Mouse (Mus musculus) cerebellum, adult 9-11 months (tissue): ENCODE measurements around the gene Eml1.
"Not testable (repeated sequence)": the region's sequence is repeated elsewhere in the genome, so short reads cannot be mapped to it uniquely, and the experiment has no call there.

Source experiments
- DNase-seq: peaks from one replicate; pipeline ENCODE4 v3.0.0; 2022

Gene Eml1

DNA sequence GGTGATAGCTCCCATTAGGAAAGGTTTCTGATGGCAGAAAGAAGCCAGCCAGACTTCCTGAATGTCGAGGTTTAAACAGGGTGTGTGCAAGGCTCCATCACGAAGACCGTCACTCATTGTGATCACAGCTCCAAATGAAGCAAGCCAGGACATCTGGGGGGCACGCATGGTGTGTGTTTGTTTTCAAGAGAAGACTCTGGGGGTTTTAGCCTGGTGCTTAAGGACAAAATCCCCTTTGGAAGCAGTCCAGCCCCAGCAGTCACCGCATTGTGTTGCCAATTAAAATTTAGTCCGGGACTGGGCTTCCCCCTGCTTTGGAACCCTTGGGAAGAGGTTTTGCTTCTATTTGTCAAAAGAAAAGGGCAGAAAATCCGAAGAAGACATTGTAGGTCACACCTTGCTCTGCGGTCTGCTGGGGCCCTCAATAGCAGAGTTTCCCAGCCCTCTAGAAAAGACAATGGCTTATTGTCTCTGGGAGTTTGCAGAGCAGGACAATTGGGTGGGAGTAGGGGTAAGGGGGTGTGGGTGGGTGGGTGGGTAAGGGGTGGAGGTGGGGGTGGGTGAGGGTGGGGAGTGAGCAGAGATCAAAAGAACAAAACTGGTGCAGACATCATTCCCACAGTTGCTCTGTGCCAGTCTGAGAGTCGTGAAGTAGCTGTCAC is 110.1 kb downstream of the Eml1 start:
- DNase-seq = no peak

DNA sequence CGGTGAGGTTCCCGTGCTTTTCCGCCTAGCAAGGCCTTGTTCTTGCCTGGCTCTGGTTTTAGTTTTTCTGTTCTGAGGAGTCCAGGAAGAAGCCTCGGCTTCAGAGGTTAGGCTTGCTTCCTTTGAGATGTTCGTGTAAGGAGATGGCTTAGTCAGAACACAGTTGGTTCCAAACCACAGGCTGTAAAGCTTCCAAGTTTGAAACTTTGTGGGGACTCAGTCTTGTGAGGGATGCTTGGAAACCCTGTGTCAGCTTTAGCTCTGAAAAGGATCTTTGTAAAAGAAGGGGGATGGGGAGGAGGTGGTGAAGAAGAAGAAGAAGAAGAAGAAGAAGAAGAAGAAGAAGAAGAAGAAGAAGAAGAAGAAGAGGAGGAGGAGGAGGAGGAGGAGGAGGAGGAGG is 118.3 kb downstream of the Eml1 start:
- DNase-seq = no peak

DNA sequence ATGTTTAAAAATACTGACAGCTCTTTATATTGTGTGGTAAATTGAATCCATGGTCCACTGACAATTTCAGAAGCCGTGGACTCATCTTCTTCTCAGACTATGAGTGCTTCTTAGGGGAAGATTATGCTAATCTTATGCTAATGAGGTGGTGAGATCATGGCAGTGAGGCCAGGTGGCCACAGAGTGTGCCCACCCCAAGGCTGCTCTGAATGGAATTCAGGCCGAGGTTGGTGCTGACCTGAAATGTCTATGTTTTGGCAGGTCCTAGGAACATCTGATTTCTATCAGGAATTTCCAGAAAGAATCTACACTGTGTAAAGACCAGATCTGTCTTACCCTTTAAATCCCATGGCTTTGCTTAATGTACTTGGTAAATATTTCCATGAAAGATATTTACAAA is 119.0 kb downstream of the Eml1 start:
- DNase-seq = no peak

DNA sequence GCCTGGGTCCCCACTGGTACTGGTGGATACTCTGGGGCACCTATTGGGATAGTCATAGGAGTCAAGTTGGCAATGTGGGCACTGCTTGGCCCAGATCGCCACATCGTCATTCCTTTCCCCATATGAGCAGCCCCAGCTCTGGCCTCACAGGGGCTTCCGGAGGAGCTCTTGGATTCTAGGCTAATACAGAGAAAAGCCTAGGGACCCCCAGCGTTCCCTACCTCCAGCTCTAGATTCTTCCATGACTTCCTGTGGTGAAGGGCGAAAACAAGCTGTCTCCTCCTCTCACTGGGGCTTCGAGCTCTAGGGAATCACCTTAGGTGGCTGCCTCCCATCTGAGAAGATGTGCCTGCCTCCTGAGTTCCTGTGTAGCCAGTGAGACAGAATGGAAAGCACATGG is 119.6 kb downstream of the Eml1 start:
- no peak for DNase-seq

DNA sequence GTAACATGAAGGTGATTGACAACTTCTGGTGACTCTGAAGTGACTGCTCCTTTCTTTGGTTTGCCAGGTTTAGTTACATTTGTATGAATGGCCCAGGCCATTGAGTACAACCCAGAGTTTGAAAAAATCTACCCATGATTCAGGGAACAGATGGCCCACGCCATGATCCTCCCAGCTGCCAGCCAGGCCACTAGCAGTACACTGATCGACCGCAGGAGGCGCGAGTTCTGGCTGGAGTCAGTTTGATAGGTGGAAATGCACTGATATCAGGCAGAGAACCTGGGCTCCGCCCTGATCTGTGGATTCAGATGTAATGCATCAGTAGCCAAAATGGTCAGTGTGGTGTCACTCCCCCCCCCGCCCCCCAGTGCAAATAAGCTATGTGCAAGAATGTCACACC is 120.2 kb downstream of the Eml1 start:
- DNase-seq = peak; percentile 89

DNA sequence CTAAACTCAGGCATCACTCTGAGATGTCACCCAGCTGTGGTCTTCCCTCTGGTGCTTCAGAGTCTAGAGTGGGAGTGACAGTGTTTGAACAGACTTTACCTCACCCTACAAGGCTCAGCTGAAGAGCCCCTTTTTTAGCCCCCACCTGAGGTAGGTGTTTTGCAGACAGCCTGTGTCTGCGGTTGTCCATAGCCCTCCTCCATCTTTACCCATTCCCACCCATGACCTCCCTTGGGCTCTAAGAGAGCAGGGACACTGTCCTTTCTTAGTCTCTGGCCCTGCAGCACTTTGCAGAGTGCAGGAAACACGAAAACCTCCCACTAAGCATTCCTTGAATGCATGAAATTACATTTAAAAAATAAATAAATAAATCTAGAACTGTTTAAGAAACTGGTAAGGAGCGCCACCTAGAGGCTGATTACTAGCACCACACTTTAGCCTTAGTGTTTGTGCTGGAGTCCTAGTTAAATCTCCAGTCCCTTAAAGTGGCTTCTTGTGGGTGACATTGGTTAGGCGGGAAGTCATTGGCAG is 123.3 kb downstream of the Eml1 start:
- DNase-seq = peak; percentile 56

DNA sequence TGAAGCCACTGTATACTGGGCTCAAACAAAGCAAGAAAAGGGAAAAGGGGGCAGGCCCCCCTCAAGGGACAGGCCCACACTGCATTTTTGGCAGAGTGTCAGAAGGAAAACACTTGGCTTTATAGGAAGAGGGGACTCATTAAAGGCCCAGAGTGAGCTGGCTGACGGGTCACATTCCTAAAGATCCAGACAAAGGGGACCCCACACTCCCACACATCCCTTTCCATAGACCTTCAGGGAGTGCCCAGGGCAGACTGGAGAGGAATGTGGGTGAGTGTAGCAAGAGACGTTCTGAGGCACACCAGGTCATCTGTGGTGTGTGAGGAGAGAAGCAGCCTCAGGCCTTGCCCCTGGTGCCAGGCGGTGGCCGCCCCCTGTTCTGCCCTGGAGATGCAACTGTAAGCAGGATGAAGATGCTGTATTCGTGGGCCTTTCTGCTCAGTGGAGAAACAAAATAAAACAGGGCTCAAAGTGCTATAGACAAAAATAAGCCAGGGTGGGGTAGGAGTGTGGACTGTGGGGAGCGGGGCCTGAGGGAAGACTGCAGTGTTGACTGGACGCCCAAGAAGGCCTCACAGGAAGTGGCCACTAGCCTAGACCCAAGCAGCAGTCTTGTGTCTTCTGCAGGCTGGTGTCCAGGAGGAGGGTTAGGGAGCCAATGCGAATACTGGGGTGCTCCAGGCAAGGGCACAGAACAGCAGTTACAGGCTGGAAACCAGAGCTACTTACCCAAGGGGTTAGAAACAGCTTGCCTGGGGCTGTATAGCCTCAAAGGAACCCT is 124.9 kb downstream of the Eml1 start:
- no peak for DNase-seq

DNA sequence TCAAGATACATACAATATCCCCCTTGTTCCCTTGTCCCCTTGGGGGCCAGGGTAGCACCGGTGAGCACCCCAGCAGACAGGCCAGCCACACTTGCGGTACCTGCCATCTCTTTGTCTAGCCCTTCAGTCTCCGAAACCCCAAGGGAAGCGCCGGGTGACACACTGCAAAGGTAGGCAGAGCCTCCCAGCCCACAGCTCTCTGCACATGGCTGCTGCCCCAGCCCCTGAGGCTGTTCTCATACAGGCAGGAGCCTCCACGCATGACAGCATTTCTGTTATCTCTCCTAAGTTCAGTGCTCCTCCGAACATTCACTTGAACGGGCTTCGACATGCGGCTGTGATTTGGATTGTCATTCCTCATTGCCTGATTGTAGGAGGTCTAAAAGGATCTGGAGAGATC is 132.3 kb downstream of the Eml1 start:
- DNase-seq = no peak

DNA sequence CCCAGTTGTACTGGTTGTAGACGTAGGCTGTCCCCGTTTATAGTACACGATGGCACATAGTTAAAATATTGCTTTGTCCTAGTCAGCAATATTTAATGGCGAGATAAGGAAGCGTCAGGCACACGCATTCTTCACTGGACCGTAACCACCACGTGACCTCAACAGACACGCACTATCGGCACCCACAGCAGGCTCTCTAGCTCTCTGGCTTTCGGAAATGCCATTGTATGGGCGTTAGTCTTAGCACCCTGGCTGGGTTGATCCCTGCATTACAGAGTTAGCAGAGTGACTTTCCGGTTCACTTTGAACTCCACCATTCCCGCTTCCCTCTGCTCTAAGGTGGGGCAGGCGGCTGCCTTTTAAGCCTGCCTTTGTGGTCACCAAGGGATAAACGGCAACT is 132.8 kb downstream of the Eml1 start:
- no peak for DNase-seq

DNA sequence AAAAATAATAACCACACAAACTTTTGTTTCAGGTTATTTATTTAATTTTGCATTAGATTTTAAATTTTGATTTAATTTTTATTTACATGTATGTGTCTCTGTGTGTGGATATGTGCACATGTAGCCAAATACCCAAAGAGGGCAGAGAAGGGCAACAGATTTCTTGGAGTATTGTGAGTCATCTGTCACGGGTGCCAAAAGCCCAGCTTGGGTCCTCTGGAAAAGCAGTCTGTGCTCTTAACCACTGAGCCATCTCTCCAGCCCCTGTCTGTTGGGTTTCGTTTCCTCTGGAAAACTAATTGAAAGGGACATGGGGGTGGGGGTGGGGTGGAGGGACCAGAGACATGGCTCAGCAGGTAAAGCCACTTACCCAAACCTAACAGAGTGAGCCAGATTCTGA is 135.1 kb downstream of the Eml1 start:
- DNase-seq = no peak

DNA sequence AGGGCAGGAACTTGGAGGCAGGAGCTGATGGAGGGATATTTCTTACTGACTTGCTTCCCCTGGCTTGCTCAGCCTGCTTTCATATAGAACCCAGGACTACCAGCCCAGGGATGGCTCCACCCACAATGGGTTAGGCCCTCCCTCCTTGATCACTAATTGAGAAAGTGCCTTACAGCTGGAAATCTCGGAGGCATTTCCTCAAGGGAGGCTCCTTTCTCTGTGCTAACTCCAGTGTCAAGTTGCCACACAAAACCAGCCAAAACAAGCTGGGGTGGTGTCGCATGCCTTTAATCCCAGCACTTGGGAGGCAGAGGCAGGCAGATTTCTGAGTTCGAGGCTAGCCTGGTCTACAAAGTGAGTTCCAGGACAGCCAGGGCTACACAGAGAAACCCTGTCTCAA is 136.3 kb downstream of the Eml1 start:
- not testable (repeated sequence) for DNase-seq

DNA sequence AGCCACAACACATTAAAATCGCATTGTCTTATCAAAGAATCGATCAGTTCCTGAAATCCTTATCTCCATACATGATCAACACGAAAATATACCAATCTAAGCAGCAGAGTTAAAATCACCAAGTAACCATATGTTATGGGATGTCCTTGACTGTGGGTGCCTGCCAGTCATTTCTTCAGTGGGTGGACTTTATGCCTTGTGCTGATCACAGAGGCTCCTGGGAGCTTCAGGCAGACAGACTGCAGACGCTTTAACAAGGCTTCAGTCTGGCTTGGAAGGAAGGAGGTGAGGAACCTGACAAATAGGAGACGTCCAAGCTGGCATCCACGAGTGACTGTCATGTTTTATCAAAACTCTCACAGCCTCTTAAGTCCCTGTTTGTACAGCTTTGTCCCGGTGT is 139.8 kb downstream of the Eml1 start:
- no peak for DNase-seq

DNA sequence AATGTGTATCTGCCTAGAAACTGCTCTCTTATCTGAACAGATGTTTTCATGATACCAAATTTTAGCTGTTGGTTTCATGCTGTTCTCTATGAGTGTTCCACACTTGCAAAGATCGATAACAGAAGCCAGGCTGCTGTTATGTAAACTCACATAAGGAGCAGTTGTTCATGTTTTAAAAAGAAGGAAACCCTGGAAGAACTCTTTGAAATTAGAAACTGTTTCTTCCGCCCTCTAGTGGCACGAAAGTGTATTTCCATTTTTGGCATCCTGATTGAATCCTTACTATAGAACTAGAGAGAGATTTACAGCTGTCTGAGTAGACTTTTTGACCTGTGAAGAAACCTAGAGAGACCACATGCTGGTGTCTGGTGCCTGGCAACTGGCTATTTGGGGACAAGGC is 140.3 kb downstream of the Eml1 start:
- DNase-seq = no peak

DNA sequence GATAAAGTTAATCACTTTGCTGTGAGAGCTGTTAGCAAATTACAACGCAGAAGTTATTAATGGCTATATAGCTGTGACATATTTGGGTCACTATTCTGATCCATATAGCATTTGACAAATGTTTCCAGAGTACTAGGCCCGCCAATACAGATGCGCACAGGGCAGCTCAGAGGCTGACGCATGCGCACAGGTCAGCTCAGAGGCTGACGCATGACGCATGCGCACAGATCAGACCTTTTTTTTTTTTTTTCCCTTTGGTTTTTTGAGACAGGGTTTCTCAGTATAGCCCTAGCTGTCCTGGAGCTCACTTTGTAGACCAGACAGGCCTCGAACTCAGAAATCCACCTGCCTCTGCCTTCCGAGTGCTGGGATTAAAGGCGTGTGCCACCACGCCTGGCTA is 144.7 kb downstream of the Eml1 start:
- DNase-seq = no peak

DNA sequence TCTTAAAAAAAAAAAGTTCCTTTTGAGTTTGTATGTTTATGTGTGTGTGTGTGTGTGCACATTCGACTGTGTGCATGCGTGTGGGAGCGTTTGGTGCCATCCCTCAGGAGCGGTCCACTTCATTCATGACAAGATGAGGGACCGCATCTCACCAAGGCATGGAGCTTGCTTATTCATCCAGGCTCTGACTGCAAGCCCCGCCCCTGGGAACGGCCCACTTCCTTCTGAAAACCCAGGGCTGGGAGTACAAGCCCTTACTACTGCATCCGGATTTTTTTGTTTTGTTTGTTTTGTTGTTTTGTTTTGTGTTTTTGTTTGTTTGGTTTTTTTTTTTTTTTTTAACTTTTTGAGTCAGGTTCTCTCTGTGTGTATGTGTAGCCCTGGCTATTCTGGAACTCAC is 148.6 kb downstream of the Eml1 start:
- no peak for DNase-seq

DNA sequence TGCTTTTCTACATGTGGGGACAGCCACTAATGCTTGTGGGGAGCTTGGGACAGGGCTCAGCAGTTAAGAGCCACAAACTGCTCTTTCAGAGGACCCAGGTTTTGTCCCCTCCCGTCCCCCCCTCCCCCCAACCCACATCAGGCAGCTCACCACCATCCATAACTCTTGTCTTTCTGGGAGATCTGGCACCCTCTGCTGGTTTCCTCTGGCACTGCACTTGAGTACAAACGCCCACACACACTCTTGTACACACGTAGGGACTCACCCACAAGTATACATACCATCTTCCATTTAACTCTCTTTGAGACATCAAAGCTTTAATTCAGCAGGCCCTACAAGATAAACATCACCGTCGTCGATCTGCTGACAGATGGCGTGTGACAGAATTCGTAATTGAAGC is 158.5 kb downstream of the Eml1 start:
- DNase-seq = no peak

DNA sequence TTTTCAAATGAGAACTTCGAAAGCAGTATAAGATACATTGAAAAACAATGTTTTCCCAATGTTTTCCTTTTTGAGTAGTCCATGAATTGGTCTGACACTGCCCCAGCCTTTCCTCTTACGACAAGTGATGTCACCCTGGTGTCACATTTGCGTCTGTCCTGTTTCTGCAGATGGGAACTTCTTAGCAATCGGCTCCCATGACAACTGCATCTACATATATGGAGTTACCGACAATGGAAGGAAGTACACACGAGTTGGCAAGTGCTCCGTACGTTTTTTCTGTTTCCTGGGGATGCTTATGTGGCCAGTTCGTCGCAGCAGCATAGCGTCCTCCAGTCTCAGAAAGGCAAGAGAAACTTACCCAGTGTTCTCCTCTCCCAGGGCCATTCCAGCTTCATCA is 163.7 kb downstream of the Eml1 start:
- DNase-seq = no peak

DNA sequence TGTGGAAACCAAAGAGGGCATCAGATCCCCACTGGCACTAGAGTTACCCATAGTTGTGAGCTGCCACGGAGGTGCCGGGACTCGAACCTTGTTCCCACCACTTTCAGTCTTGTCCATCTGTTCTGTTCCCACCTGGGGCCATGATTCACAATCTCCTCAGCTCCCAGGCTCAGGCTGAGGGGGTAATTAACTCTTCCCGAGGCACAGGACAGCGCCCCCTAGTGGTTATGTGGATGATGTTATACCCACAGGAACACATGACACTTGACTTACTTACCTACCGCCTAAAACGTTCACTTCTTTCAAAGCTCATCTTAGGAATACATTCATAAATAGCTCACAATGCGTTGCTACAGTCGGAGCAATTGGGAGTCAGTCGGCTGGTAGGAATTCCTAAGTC is 165.7 kb downstream of the Eml1 start:
- DNase-seq = no peak

DNA sequence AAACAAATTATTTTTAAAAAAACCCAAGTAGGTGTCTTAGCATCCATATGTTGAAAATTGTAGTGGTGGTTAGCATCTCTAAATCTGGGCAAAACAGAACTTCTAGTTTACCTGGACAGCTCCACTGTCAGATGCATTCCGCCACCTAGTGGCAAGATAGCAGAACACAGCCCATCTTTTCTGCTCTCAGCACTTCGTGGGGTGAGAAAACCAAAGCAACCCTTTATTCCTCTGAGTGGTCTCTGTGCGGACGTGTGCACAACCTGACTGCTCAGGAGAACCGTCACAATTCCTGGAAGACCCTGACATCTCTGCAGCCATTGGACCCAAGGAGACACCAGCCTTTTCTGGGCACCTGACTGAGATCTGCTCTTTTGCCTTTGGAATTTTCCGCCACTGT is 170.3 kb downstream of the Eml1 start:
- DNase-seq = peak; percentile 31

DNA sequence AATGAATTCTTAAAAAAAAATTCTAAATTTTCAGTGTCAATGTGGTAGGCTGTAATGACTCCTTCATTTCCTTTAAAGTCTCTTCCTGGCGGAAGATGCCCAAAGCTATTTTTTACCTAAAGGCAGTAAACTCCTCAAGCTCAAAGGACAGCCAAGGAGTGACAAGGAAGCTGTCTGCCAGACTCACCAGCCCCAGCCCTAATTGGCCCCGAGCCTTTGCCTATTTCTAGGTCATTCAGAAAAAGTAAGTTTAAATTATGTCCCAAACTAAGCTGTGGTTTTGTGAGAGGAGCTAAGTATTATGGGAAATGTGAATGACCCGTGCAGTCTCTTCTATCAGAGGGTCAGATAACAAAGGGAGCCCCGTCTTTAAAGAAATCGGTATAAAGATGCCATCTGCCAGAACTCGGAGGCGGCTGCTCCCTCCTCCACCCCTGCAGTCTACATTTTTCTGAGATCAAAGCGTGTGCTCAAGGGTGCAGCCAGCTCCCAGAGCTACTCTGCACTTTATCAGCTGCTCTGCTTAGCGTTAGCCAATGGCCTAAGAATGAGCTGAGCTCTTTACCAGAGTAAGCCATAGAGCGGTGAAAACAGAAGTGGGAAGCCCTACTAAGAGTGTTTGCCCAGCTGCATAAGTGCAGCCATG is 175.9 kb downstream of the Eml1 start:
- DNase-seq = no peak

DNA sequence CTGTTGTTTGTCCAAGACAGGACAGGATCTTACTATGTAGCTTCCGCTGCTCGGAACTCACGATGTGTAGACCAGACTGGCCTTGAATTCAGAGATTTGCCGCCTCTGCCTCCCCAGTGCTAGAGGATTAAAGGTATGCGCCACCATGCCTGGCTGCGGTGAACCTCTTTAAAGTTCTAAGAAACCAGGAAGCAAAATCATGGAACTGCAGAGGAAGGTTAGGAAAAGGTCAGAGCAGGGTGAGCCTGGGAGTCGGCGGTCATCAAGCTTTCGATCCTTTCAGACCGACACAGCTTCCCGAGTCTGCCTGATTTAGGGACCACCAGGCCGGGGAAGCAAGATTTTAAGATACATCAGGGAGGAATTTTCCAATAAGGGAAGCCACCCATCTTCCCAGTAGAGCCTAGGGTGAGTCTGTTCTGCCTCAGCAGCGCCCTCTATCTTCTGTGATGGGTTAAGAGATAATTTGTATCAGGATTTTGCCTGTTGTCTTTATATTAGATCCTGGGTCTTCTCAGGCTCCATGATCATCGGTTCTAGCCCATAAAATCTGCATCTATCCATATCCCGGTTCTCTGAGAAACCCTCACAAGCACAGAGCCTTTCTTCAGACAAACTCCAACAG is 176.6 kb downstream of the Eml1 start:
- DNase-seq = no peak

DNA sequence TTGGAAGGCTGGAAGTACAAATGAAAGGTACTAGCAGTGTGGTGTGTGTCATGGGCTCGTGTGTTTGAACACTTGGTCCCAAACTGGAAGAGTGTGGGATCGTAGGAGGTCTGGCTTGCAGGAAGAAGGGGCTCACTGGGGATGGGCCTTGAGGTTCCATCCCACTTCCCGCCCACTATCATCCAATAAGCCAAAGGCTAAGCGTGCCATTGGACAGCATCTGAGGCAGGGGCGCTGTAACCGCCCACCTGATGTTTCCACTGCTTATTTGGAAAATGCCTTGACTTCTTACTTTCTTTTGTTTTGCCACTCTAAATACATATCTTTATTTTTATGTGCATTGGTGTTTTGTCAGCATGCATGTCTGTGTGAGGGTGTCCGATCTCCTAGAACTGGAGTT is 181.0 kb downstream of the Eml1 start:
- no peak for DNase-seq

DNA sequence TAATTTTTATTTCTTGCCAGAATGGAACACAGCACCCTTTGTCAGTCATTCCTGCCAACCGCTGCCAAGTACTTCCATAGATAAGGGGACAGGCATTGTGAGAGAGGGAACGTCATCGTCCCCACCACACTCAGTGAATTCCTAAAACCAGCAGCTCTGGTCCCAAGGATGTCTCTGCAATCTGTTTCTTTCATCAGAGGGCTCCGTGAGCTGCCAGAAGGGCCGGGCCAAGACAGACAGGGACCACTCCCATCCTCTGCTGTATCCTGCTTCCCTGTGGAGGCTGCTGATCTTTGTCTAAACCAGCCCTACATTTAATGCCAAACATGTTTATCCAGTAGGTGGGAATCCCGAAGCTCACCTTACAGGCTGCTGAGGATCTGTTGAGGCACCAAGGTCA is 182.3 kb downstream of the Eml1 start:
- no peak for DNase-seq
